Mouse (Mus musculus) yolk sac, embryonic 10.5 days (tissue): ENCODE data around the gene Ppp1r9b.

ENCODE experiments used
- DNase-seq: peaks from one replicate; pipeline ENCODE4 v3.0.0-alpha.2; 2017; ENCODE audit warnings: low spot score

Ppp1r9b gene

DNA sequence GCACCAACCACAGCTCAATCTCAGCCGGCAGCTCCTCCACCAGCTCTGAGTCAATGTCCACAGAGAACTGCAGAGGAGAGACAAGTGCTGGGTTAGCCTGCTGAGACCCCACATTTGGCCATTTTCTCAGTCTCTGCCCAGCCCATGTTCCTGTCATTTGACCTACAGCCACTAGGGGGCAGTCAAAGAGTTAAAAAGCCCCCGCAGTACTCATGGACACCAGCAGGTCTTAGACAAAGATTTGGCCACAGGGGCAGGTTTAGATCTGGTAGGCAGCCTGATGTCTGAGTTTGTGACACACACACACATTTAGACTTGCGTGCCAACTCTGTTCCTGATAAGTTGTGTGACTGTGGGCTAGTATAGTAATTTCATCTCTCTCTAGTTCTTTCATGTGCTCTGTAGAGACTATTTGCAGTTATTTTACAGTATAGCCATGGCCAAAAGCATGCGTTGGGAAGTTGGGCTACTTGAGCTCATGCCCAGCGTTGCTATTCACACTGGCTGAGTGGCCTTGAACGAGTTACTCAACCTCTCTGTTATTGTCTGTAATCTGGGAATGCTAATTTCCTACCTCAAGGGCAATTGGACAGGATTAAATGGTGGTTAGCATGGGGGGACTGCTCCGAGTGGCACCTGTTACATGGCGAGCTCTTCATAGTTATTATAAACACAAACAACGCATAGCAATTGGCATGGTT is 56.3 kb downstream of the Ppp1r9b start:
- peak; percentile 47 for DNase-seq

DNA sequence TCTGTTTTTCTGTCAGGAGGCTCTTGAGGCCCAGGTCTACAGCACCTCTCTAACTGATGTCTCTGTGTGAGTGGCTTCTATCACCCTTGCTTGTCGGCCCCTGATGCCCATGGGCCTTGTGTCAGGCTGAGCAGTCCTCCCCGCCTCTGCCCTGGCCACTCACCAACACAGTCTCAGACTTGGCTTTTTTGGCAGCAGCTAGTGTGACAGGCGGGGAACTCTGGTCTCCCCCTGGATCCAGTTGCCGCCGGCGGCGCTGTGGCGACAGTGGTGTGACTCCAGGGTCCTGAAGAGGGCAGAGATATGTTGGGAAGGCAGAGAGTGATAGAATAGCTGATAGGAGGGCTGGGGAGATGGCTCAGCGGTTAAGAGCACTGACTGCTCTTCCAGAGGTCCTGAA is 62.2 kb downstream of the Ppp1r9b start:
- no peak for DNase-seq
